Mouse (Mus musculus): Measurements from ENCODE around the gene Fndc11.
"Not testable (repeated sequence)": the region's sequence is repeated elsewhere in the genome, so short reads cannot be mapped to it uniquely, and the experiment has no call there.

The Fndc11 gene

DNA sequence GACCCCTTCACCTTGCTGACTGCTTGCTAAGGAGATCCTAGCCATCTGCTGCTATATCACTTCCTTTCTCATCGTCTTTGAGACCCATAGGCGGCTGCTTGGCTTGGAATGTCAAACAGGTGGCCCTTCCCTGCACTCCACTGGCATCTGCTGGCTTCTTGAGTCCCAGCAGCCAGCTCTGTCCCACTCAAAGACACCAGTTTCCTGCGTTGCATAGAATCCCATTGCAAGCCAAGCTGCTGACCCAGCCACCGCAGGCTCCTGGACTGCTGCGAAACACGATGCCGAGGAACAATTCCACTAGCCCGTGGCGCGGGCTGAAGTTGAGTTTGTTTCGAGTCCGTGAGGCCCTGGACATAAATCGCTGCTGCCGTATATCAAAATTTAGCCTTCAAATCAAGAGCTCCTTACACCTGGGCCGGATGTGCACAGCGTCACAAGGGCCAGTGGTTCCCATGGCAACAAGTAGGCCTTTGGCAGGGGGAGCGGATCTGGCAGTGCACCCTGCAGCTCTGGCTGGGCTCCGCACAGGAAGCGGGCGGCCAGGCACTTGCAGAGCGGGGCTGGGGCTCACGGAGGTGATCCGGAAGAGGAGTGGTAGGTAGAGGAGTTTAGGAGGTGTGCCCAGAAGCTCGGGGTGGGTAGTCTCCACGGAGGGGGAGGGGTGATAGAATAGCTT lies at the start of gene Fndc11:
Fndc11 (plus strand) TSS at position 476 of the 679 bp plus-strand sequence.
- DNase-seq (ENCODE audit: low spot score), result peak; percentile 71

DNA sequence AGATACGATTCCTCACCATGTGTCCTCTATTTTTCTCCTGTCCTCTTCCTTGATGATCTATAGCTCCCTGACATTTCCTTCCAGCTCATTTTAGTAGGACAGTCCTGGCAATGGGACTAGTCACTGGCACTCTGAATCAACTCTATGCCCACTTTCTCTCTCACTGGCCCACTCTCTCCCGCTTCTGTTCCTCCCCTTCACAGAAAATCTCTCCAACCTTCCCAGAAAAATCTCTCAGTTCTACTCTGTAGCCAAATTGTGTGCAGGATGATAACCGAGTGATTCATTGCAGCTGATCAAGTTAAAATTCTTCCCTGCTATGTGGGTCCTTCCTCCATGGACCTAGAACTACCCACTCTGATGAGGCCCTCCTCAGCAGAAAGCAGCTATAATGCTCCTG lies 45.2 kb upstream of the Fndc11 start:
- no peak for DNase-seq (ENCODE audit: low spot score)

DNA sequence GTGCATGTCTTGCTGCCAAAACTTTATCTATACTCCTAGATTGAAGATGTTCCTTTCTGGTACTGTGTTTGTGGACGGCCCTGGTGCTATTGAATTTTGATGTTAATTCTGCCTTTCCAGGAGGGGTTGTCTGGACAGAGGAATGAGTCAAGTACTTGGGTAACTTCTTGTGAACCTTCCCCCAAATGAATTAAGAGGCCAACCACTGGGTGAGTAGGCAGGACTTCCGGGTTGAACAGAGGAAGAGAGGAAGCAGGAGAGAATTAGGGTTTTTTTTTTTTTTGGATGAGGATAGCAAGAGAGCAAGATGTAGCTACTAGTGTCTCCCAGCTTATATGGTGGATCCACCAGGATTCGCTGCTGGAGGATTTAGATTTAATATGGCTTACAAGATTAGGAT lies 41.8 kb upstream of the Fndc11 start:
- DNase-seq (ENCODE audit: low spot score), result no peak

DNA sequence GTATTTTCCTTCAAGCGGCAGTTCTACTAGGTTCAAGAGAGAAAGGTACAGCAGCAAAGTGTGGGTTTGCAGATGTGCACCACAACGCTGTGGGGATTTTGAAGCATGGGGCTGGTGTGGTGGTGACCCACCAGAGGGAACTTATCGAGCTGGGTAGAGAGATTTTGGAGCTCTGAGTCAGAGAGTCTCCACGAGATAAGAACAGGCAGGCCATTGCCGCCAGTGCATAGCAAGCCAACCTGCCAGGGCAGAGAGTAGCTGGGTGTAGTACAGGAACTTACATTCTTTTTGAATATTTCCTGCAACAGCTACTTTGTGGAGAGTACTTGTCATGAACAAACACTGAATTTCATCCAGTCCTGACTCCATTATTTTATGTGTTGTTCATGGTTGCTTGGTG lies 41.3 kb upstream of the Fndc11 start:
- DNase-seq (ENCODE audit: low spot score), result no peak

DNA sequence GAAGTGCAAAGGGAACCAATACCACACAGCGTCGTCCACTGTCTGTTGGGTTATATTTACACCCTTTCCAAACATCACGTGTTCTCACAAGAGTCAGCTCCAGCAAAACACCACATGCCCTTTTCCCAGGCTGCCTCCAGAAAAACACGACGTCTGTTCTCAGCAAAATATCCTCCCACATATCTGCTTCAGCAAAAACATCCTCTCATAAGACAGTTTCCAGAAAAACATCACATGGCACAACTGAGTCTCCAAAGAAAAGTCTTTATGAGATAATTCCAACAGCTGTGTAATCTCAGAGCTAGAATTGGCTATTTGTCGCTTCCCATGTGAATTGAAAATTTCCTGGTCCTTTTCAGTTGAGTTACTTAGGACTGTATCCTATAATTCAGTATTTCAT lies 38.9 kb upstream of the Fndc11 start:
- DNase-seq (ENCODE audit: low spot score), result no peak

DNA sequence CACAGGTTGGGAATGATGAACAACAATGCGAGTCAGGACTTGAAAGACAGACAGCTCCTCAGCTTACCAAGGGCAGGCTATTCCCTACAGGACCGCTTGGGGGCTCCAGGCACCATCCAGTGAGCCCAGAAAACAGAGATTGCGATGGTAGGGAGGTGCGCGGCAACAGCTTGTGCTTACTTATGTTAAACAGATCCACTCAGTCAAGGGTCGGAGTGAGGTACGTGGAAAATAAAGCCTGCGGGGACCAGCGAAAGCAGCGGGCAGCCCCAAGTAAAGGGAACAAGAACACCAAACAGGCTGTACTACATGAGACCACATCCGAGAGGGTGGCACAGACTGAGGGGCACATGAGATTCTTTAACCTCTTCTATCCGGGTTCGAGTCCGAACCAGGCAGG lies 33.2 kb upstream of the Fndc11 start:
- DNase-seq (ENCODE audit: low spot score), result peak; percentile 70

DNA sequence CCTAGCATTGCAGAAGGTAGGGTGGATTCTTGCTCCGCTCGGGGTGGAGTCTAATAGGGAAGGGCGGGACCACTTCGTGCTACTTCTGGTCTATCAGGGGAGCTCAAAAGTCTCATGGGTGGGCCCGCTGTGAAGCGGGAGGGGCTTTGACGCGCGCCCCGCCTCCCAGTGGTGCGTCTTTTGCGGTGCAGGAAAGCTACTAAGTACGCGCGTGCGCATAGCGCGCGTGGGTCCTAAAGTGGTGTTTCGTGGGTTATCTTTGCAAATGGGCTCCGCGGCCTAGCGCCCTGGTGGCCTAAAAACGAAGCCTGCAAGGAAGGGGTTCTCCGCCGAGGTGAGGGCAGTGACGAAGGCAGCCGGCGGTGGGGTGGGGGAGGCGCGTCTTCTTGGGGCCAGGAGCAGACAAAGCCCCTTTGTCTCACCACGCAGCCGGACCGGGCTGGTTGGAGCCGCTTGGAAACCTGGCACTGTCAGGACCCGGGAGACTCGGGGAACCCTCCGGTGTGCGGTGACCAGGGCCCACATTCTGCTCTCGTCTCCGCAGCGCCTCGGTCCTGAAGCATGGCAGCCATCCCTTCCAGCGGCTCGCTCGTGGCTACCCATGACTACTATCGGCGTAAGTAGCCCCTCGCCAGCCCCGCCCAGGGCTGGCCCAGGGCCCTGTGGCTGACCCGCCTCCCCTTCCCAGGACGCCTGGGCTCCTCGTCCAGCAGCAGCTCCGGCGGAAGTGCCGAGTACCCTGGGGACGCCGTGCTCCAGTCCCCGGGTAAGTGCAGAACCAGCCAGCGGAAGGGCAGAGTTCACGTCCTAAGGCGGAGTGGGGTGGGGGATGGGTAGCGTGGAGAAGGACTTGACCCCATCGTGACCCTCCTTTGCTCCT lies 32.5 kb upstream of the Fndc11 start, which contains the start of gene Ppdpf:
Ppdpf (plus strand) TSS at position 127 of the 880 bp plus-strand sequence.
- peak; percentile 76 for DNase-seq (ENCODE audit: low spot score)

DNA sequence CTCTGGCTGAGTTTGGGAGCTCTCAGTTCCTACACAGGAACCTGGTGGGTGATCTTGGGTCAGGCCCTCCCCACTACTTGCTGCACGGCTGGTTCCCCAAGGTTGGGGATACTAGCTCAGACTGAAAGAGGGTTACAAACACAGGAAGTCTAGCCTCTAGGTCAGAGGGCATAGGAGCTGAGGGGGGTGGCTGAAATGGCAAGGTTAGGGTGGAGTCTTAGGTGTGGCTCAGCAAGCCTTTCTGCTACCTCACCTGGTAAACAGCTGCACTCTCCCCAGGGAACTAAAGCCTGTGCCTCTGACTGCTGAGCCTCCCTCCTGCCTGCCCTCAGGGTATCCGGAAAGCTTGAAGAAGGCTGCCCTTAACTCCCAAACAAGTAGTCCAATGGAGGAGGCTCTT lies 31.1 kb upstream of the Fndc11 start:
- DNase-seq (ENCODE audit: low spot score), result no peak

DNA sequence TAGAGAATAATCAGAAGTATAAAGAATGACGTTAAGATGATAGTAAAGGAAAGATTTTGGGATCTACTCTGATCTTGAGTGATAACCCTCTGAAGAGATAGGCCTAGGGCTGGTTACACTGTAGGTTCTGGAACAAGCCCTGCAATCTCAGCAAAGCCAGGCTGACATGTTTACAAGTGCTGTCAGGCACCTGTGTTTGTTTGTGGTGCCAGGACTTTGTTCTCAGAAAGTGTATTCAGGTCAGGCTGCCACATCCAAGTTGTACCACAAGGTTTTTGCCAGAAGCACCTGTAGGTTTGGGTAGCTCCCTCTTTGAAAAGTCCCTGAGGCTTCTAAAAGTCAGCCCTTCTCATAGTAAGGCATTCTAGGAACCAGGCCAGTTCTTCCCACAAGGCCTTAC lies 30.5 kb upstream of the Fndc11 start:
- no peak for DNase-seq (ENCODE audit: low spot score)

DNA sequence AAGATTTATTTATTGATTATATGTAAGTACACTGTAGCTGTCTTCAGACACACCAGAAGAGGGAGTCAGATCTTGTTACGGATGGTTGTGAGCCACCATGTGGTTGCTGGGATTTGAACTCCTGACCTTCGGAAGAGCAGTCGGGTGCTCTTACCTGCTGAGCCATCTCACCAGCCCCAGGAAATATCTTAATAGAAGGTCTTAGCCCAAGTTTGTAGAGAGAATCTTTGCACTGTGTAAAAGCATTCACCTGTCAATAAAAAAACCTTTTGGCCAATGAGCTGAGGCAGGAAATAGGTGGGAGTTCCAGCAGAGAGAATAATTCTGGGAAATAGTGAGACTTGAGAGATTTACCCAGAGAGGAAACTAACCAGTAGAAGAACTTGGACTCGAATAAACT lies 28.4 kb upstream of the Fndc11 start:
- not testable (repeated sequence) for DNase-seq (ENCODE audit: low spot score)

DNA sequence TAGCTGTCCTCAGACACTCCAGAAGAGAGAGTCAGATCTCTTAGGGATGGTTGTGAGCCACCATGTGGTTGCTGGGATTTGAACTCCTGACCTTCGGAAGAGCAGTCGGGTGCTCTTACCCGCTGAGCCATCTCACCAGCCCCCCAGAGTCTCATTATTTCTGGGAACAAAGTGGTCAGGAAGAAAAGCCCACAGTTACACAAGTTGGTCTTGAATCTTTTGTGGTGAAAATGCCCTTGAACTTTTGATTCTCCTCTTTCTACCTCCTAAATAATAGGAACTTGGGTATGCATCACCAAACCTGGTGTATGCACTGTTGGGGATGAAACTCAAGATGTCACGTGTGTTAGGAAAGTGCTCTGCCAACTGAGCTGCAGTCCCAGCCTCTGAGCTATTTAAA lies 27.9 kb upstream of the Fndc11 start:
- no peak for DNase-seq (ENCODE audit: low spot score)

DNA sequence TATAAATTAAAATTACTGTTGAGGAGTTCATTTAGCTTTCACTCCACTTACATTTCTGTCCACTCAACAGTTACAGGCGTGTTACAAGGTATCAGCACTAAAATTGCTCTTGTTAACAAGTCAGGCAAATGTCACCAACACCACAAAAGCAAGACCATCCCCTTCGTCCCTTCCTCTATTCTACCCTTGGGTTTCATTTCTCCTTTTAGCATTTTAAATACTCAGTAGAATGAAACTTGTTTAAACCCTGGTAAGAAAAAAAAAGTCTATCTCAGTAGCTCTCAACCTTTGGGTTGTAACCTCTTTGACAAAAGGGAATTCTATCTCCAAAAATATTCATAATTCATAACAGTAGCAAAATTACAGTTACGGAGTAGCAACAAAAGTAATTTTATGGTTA lies 26.8 kb upstream of the Fndc11 start:
- no peak for DNase-seq (ENCODE audit: low spot score)

DNA sequence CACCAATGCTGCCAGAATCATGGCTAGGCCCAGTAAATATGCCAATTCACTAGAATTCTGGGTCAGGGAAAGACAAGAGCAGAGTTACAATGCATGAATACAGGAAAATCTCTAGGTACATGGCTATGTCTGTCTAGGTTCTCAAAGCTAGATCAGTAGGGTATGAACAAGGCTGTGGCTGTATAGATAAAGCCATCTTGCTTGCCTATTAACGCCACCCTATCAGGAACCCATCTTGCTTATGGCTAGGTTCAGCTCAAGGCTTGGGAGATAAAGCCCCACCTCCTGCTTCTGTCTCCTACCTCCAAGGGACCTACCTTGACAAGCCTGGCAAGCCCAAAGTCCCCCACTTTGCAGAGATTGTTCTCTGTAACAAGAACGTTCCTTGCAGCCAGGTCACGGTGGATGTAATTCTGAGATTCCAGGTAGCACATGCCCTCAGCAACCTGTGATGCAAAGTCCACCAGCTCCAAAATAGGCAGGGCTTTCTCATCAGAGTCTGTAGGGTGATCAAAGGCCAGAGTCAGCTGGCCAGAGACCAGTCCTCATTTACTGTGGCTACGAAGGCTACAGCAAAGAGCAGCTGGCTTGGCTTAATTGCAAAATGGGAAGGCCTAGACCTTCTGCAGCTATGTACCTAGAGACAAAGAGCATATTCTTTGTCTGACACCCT lies 23.0 kb upstream of the Fndc11 start:
- DNase-seq (ENCODE audit: low spot score), result no peak

DNA sequence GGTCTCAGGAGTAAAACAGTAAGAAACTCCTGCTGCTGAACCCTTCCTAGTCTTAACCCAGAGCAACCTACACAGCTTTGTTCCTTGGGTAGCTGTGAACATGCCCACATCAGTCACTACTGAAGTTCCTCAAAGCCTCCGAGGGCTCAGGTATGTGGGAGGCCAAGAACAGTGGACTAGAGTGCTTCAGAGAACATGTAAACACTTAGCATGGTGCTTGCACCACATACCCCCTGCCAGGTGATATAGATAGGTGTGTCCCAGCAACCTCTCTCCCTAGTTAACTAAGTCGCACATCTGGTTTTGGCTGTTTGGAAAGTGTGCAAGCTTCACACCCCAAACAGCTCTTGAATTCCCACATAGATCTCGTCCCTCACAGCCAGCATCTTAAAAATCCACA lies 18.2 kb upstream of the Fndc11 start:
- DNase-seq (ENCODE audit: low spot score), result no peak

DNA sequence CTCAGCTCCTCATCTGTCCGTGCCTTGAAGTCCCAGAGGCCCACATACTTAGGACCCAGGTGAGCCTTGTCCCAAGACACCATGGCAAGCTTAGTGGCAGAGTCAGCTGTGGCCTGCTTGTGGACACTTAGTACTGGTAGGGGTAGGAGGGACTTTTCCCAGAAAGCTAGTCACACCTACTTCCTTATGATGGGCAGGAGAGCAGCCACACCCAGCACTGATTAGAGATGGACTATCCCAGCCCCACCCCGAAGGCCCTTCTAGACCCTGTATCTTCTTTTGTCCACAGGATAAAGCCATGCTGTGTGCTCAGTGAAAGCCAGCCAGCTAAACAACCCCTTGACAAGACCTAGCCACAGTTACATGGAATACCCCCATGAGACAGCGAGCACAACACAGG lies 17.4 kb upstream of the Fndc11 start, which contains the start of gene Ptk6:
Ptk6 (minus strand) TSS at position 368 of the 400 bp plus-strand sequence.
- no peak for DNase-seq (ENCODE audit: low spot score)

DNA sequence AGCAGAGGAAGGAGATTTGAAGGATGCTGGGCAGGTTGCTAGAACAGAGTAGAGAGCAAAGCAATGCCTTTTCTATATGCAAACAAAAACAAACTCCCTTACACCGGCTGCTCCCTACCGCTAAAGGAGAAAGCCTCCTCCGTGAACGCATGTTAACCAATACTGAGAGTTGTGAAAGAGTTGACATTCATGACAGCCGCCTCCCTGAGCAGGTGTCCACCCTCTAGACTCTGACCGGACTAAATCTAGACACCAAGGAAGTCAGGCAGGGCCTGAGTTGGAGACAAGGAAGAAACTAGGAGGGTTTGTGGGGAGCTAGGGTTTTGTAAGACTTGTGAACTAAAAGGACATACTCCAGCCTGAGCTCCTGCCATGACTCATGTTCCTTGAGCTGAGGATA lies 16.9 kb upstream of the Fndc11 start:
- no peak for DNase-seq (ENCODE audit: low spot score)

DNA sequence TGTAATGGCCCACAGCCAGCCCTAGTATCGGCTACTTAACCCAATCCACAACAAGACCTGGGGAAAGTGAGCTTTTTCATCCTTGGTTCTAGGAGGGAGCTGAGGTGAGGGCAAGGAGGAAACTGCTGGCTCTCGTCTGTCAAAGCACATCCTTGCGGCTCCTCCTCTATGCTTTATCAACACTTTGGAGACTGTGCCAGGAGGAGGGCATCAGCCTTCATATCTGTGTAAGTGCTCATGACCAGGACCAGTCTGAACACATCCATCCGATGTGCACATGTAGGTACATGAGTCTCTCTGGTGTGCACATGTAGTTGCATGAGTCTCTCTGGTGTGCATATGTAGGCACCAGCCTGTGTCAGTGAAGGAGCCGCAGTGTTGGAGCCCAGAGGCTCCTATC lies 14.1 kb upstream of the Fndc11 start:
- DNase-seq (ENCODE audit: low spot score), result no peak

DNA sequence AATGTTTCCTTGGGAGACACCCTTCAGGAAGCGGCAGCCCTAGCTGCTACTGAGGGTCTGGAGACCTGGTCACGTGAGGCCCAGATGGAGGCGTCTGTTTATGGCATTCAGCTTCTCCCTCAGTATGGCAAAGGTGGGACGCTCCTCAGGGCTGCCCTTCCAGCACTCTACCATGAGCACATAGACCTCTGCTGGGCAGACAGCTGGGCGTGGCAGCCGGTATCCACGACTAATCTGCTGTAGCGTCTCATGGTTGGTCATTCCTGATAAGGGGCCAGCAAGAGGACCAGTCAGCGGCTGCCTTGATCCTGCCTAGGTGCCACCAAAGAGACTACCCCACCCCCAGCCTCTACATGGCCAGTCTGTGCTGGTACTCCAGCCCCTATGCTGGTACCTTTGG lies 13.7 kb upstream of the Fndc11 start:
- DNase-seq (ENCODE audit: low spot score), result no peak

DNA sequence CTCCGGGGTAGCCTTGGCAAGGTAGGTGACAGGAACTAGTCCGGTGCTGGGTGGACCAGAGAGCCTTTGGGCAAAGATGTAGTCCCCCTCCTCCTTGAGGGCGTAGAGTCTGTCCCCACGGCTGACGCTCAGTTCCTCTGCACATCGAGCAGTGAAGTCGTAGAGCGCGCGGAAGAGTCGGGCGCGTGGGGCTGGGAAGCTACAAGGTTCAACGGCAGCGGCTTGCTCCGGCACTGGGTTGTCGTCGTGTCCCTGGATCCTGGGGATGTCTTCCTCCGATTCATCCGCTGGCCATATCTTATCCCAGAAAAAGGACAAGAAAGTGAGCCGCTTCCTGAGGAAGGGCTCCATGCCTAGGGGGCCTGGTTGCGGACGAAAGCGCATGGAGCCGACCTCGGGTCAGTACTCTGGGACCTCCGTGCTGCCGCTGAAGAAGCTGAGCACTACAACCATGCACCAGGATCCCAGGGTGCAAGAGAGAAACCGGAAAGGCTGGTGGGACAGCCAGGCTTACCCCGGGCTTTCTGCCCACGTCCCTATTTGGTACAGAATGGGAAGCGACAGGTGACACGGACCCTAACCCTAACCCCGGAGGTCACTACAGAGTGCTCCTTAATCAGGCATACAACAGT lies 7.3 kb upstream of the Fndc11 start:
- no peak for DNase-seq (ENCODE audit: low spot score)

DNA sequence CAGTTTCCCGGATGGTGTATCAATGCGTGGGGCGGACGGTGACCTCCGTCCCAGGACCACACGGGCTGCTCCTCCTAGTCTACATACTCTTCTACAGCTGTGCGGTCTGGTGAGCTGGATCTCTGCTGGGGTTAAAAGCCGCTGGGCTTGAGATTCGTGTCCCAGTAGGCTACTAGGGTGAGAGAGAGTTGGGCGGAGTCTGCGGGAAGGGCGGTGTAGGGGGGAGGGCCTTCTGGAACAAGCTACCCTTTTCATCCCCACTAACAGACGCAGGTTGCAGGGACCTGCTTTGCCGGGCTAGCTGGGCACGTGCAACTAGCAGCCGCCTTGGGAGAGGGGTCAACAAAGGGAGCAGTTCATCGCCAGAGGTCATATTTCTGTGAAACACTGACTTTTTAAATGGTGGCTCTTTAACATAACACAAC lies 6.8 kb upstream of the Fndc11 start, which contains the start of gene Srms:
Srms (minus strand) TSS at position 165 of the 425 bp plus-strand sequence.
- DNase-seq (ENCODE audit: low spot score), result no peak

DNA sequence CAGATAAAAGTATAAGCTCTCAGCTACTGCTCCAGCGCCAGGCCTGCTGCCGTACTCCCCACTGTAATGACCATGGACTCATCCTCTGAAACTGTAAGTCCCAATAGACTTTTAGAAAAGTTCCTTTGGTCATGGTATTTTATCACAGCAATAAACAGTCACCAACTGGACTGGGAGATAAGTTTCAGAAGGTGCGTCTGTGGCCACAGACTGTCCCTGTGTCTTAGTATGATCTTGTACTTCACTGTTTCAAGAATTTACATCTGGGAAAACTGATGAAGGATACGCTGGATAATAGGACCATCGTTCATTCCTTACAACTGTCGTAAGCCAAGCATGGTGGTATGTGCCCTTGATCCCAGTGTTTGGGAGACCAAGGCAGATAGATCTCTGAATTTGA lies 3.8 kb upstream of the Fndc11 start:
- DNase-seq (ENCODE audit: low spot score), result no peak

DNA sequence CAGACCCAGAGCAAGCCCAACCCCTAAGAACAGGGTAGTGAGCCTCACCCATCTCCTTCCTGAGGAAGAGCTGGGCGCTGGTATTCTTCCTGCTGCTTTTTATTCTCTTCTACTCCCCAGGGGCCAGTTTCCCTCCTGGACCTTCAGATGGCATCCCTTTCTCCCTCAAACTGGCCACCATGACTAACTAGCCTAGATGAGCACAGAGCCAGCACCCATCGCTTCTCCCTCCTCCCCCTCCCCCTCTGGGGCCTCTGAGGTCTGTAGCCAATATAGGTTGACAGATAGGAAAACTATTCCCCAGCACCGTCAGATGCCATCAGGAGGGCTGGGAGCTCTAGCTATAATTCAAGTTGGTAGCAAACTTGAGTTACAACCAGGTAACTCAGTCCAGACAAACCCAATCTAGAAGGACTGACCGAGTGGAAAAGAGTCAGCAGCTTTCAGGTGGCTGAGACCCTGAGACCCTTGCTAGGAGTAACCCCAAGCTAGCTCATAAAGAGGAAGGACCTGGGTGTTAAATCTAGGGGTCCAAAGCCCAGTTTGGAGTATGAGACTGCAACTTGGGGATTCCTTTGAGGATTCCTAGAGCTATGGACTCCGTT lies 830 bp upstream of the Fndc11 start:
- DNase-seq (ENCODE audit: low spot score), result no peak

Measured in ovary, postnatal 14 days (tissue).